ENCODE assay signal across 15 mouse cellular contexts in genomic region chr17:33289876-33290149, GRCm38 (mm10). TPM values are rescaled to one million over a fixed set of nuclear protein-coding genes. Genes with fewer than 3 reads are reported as not detected.
A peak's percentile ranks its signal among the peaks of the same experiment; 100 is the strongest.
DNase-seq lines count a peak whose midpoint lies in the region; ATAC-seq and TF ChIP-seq lines count a peak whose summit lies in the region.
"Not testable (repeated sequence)": the region's sequence is repeated elsewhere in the genome, so short reads cannot be mapped to it uniquely, and the experiment has no call there.
"Had no signal": no experiment of that assay in that cellular context is flagged by ENCODE, and none has a peak within 500 bp of the region (broad histone marks: within the 10 kb centered on the region; RNA-seq: fewer than 3 reads in every experiment).

No protein-coding gene starts in this region.

- whole genome bisulfite sequencing in forebrain, postnatal 0 days = no CpG with 5 or more reads among the region's 9 CpGs
- WGBS in heart, embryonic 16.5 days = no CpG with 5 or more reads among the region's 9 CpGs
- WGBS in intestine, embryonic 15.5 days = no CpG with 5 or more reads among the region's 9 CpGs
- WGBS in limb, embryonic 11.5 days = no CpG with 5 or more reads among the region's 9 CpGs
- no CpG with 5 or more reads among the region's 9 CpGs for WGBS in liver, embryonic 15.5 days (ENCODE audit: insufficient replicate concordance)
- WGBS in neural tube, embryonic 12.5 days = no CpG with 5 or more reads among the region's 9 CpGs

- H3K4me2 ChIP-seq in forebrain, postnatal 0 days (ENCODE audit: low read depth) = peak overlapping the region; percentile 23; the same call in 1 of the 2 replicates
- H3K4me2 ChIP-seq in heart, embryonic 16.5 days (ENCODE audit: low read depth, low read length); intestine, embryonic 15.5 days (replicated peaks); limb, embryonic 11.5 days (ENCODE audit: low read depth, severe bottlenecking); liver, embryonic 15.5 days; neural tube, embryonic 12.5 days (replicated peaks): not testable (repeated sequence)

- not testable (repeated sequence) for H3K9ac ChIP-seq in forebrain, postnatal 0 days; heart, embryonic 16.5 days (ENCODE audit: low read length); intestine, embryonic 15.5 days; limb, embryonic 11.5 days (ENCODE audit: low read length); liver, embryonic 15.5 days; neural tube, embryonic 12.5 days

- DNase-seq in forebrain, postnatal 0 days; limb, embryonic 11.5 days (ENCODE audit: low spot score): not testable (repeated sequence)

- H3K36me3 ChIP-seq in E14TG2a.4 (ENCODE audit: insufficient read depth, low read length); forebrain, postnatal 0 days (ENCODE audit: insufficient read depth); heart, embryonic 16.5 days (ENCODE audit: control insufficient read depth, insufficient read depth); intestine, embryonic 15.5 days; limb, embryonic 11.5 days (ENCODE audit: control insufficient read depth, insufficient read depth, low read length); liver, embryonic 15.5 days (replicated peaks); neural tube, embryonic 12.5 days: not testable (repeated sequence)

- TF ChIP-seq CTCF in E14TG2a.4 (conservative IDR thresholded peaks at IDR 0.05; ENCODE audit: low read length); forebrain, postnatal 0 days (IDR thresholded peaks at IDR 0.05; ENCODE audit: low read depth): not testable (repeated sequence)

- not testable (repeated sequence) for H3K9me3 ChIP-seq in E14TG2a.4 (ENCODE audit: low read length); forebrain, postnatal 0 days (ENCODE audit: low read length); heart, embryonic 16.5 days (replicated peaks; ENCODE audit: control insufficient read depth, low read length); intestine, embryonic 15.5 days; limb, embryonic 11.5 days (ENCODE audit: control insufficient read depth, low read length); liver, embryonic 15.5 days (replicated peaks); neural tube, embryonic 12.5 days

- ATAC-seq in erythroblast, adult 5-6 weeks (replicated peaks; ENCODE audit: low FRiP score, poor library complexity, severe bottlenecking) = peak; percentile 52
- ATAC-seq in forebrain, postnatal 0 days = not testable (repeated sequence)
- peak; percentile 54; the same call in 1 of the 2 replicates for ATAC-seq in heart, embryonic 16.5 days (replicated peaks; ENCODE audit: extremely low read depth, insufficient read depth, low FRiP score)
- peak; percentile 74 for ATAC-seq in intestine, embryonic 15.5 days
- peak; percentile 51 for ATAC-seq in limb, embryonic 11.5 days (ENCODE audit: insufficient number of reproducible peaks, low FRiP score, low TSS enrichment, low read depth)
- ATAC-seq in liver, embryonic 15.5 days (ENCODE audit: insufficient read depth) = peak; percentile 48
- ATAC-seq in neural tube, embryonic 12.5 days (ENCODE audit: low FRiP score, low read depth) = peak; percentile 55; the same call in 1 of the 2 replicates

- not testable (repeated sequence) for H3K4me1 ChIP-seq in E14TG2a.4 (replicated peaks; ENCODE audit: low read depth, low read length); forebrain, postnatal 0 days (ENCODE audit: insufficient read depth); heart, embryonic 16.5 days (ENCODE audit: control insufficient read depth, insufficient read depth, low read length); intestine, embryonic 15.5 days (replicated peaks); limb, embryonic 11.5 days (ENCODE audit: control insufficient read depth, insufficient read depth, low read length); liver, embryonic 15.5 days (replicated peaks); neural tube, embryonic 12.5 days

- peak overlapping the region; percentile 37; the same call in 1 of the 2 replicates for H3K4me3 ChIP-seq in E14TG2a.4 (replicated peaks; ENCODE audit: low read length)
- 0 out of 2 replicates have a peak overlapping the region, but pooled peaks have one; percentile 7 for H3K4me3 ChIP-seq in forebrain, postnatal 0 days (ENCODE audit: low read depth, low read length)
- H3K4me3 ChIP-seq in heart, embryonic 16.5 days (ENCODE audit: low read length) = 0 out of 2 replicates have a peak overlapping the region, but pooled peaks have one; percentile 6
- not testable (repeated sequence) for H3K4me3 ChIP-seq in intestine, embryonic 15.5 days (replicated peaks); limb, embryonic 11.5 days (ENCODE audit: low read depth, low read length); liver, embryonic 15.5 days (replicated peaks); neural tube, embryonic 12.5 days

- not testable (repeated sequence) for H3K27ac ChIP-seq in forebrain, postnatal 0 days (ENCODE audit: low read depth, low read length); heart, embryonic 16.5 days (ENCODE audit: low read length); intestine, embryonic 15.5 days; limb, embryonic 11.5 days (replicated peaks; ENCODE audit: low read depth, low read length); liver, embryonic 15.5 days (replicated peaks); neural tube, embryonic 12.5 days

- not testable (repeated sequence) for H3K27me3 ChIP-seq in E14TG2a.4 (ENCODE audit: insufficient read depth, low read length); forebrain, postnatal 0 days (ENCODE audit: insufficient read depth, low read length); heart, embryonic 16.5 days (ENCODE audit: control insufficient read depth, insufficient read depth, low read length); intestine, embryonic 15.5 days (replicated peaks); limb, embryonic 11.5 days (ENCODE audit: control insufficient read depth, insufficient read depth, low read length); liver, embryonic 15.5 days; neural tube, embryonic 12.5 days (replicated peaks)

RNA-seq across cellular contexts. Expression of gene Zfp955b, which starts 0.5 kb away (rescaled TPM):
- total RNA-seq in erythroblast, adult 5-6 weeks (2015; ENCODE audit: low replicate concordance) = 0.38 and 0.42 TPM in 2 replicates
- 0.60 and 2.6 TPM in 2 replicates for total RNA-seq in erythroblast, adult 5-6 weeks (2017; ENCODE audit: low replicate concordance)
- 25.3 and 33.4 TPM in 2 replicates for total RNA-seq in forebrain, postnatal 0 days (2014; rRNA removed)
- 12.7 and 14.0 TPM in 2 replicates for polyA plus RNA-seq in forebrain, postnatal 0 days (2015; fragmentation: Nextera tagmentation; extraction: Ambion mirVana)
- 10.3 TPM in 2 replicates for polyA plus RNA-seq in heart, embryonic 16.5 days (2015; fragmentation: Nextera tagmentation; extraction: Ambion mirVana)
- 9.6 and 9.9 TPM in 2 replicates for polyA plus RNA-seq in intestine, embryonic 15.5 days (2015; fragmentation: Nextera tagmentation; extraction: Ambion mirVana)
- 9.3 TPM in 2 replicates for polyA plus RNA-seq in limb, embryonic 11.5 days (2014; fragmentation: Nextera tagmentation; extraction: Ambion mirVana)
- 2.2 and 2.3 TPM in 2 replicates for polyA plus RNA-seq in liver, embryonic 15.5 days (2015; fragmentation: Nextera tagmentation; extraction: Ambion mirVana)
- polyA plus RNA-seq in neural tube, embryonic 12.5 days (2016; fragmentation: Nextera tagmentation; extraction: Ambion mirVana) = 12.7 and 14.7 TPM in 2 replicates

RNA-seq across cellular contexts. Expression of gene Olfr63, which starts 25.3 kb away (rescaled TPM):
- not detected in 2 replicates for total RNA-seq in erythroblast, adult 5-6 weeks (2015; ENCODE audit: low replicate concordance)
- not detected in 2 replicates for total RNA-seq in erythroblast, adult 5-6 weeks (2017; ENCODE audit: low replicate concordance)
- total RNA-seq in forebrain, postnatal 0 days (2014; rRNA removed) = not detected in 2 replicates
- 0.01 and 0.02 TPM in 2 replicates for polyA plus RNA-seq in forebrain, postnatal 0 days (2015; fragmentation: Nextera tagmentation; extraction: Ambion mirVana)
- 0.04 TPM in 1 of 2 replicates, not detected in the other for polyA plus RNA-seq in heart, embryonic 16.5 days (2015; fragmentation: Nextera tagmentation; extraction: Ambion mirVana)
- polyA plus RNA-seq in intestine, embryonic 15.5 days (2015; fragmentation: Nextera tagmentation; extraction: Ambion mirVana) = 0.03 TPM in 1 of 2 replicates, not detected in the other
- polyA plus RNA-seq in limb, embryonic 11.5 days (2014; fragmentation: Nextera tagmentation; extraction: Ambion mirVana) = 0.01 TPM in 1 of 2 replicates, not detected in the other
- polyA plus RNA-seq in liver, embryonic 15.5 days (2015; fragmentation: Nextera tagmentation; extraction: Ambion mirVana) = 0.02 TPM in 1 of 2 replicates, not detected in the other
- 0.03 and 0.05 TPM in 2 replicates for polyA plus RNA-seq in neural tube, embryonic 12.5 days (2016; fragmentation: Nextera tagmentation; extraction: Ambion mirVana)
- total RNA-seq: common myeloid progenitor, adult 5-6 weeks; ES-E14; gastrocnemius, adult 18-20 months; layer of hippocampus, postnatal 36 days; left cerebral cortex, postnatal 14 days had no signal
- polyA plus RNA-seq: gonadal fat pad, adult 2 months; myocyte had no signal

RNA-seq across cellular contexts. Expression of gene Zfp955a, which starts 34.9 kb away (rescaled TPM):
- total RNA-seq in erythroblast, adult 5-6 weeks (2015; ENCODE audit: low replicate concordance) = 1.2 and 4.6 TPM in 2 replicates
- 2.4 and 4.6 TPM in 2 replicates for total RNA-seq in erythroblast, adult 5-6 weeks (2017; ENCODE audit: low replicate concordance)
- total RNA-seq in forebrain, postnatal 0 days (2014; rRNA removed) = 29.3 and 29.6 TPM in 2 replicates
- polyA plus RNA-seq in forebrain, postnatal 0 days (2015; fragmentation: Nextera tagmentation; extraction: Ambion mirVana) = 18.5 and 19.7 TPM in 2 replicates
- 16.0 and 17.4 TPM in 2 replicates for polyA plus RNA-seq in heart, embryonic 16.5 days (2015; fragmentation: Nextera tagmentation; extraction: Ambion mirVana)
- 11.7 and 14.0 TPM in 2 replicates for polyA plus RNA-seq in intestine, embryonic 15.5 days (2015; fragmentation: Nextera tagmentation; extraction: Ambion mirVana)
- polyA plus RNA-seq in limb, embryonic 11.5 days (2014; fragmentation: Nextera tagmentation; extraction: Ambion mirVana) = 18.8 and 19.1 TPM in 2 replicates
- polyA plus RNA-seq in liver, embryonic 15.5 days (2015; fragmentation: Nextera tagmentation; extraction: Ambion mirVana) = 4.2 and 4.3 TPM in 2 replicates
- polyA plus RNA-seq in neural tube, embryonic 12.5 days (2016; fragmentation: Nextera tagmentation; extraction: Ambion mirVana) = 17.7 and 21.3 TPM in 2 replicates
